Mouse (Mus musculus) MEL (cell line): ENCODE results near the gene Ripor3. TPM values are rescaled to one million over a fixed set of nuclear protein-coding genes. Genes with fewer than 3 reads are reported as not detected.

Experiments
- DNase-seq: peaks from one replicate; pipeline ENCODE4 v3.0.0; 2011; ENCODE audit warnings: low read depth, low spot score
- H3K27ac ChIP-seq: 2 replicates; pipeline ENCODE4 v1.5.1; 2012; ENCODE audit warnings: low read depth, mild to moderate bottlenecking, control low read depth, low read length, moderate library complexity; ENCODE audit not compliant: control insufficient read depth
- H3K27me3 ChIP-seq, 2 experiments: fragments of 150-350 bp in 1 of 2; sonication (generic) in 1 of 2; 2 replicates each; pipeline ENCODE4 v1.6.1; 2012; ENCODE audit warnings: low read length in 2 of 2, mild to moderate bottlenecking in 2 of 2, improper control_type of control experiment in 1 of 2, moderate library complexity in 1 of 2; ENCODE audit not compliant: insufficient read depth in 2 of 2, control insufficient read depth in 1 of 2
- H3K36me3 ChIP-seq, 2 experiments: 2 replicates each; pipeline ENCODE4 v1.6.1; 2012 to 2014; ENCODE audit warnings: low read length in 2 of 2, improper control_type of control experiment in 1 of 2, inconsistent platforms in 1 of 2, mild to moderate bottlenecking in 1 of 2; ENCODE audit not compliant: insufficient read depth in 2 of 2, control insufficient read depth in 1 of 2
- H3K4me1 ChIP-seq, 2 experiments: fragments of 150-350 bp in 1 of 2; sonication (generic) in 1 of 2; 2 replicates each; pipeline ENCODE4 v1.6.1; 2012; ENCODE audit warnings: low read length in 2 of 2, improper control_type of control experiment in 1 of 2, mild to moderate bottlenecking in 1 of 2; ENCODE audit not compliant: insufficient read depth in 2 of 2, control insufficient read depth in 1 of 2
- H3K4me3 ChIP-seq, 2 experiments: fragments of 150-350 bp in 1 of 2; sonication (generic) in 1 of 2; 2 replicates each; pipeline ENCODE4 v1.5.1; 2012; ENCODE audit warnings: low read depth in 2 of 2, low read length in 2 of 2, mild to moderate bottlenecking in 2 of 2, moderate library complexity in 2 of 2, control low read depth in 1 of 2, improper control_type of control experiment in 1 of 2; ENCODE audit not compliant: control insufficient read depth in 1 of 2, insufficient read depth in 1 of 2
- H3K79me2 ChIP-seq: 2 replicates; pipeline ENCODE4 v1.6.1; 2012; ENCODE audit warnings: mild to moderate bottlenecking, low read length, moderate library complexity; ENCODE audit not compliant: control insufficient read depth, poor library complexity, insufficient read depth
- H3K9ac ChIP-seq: 2 replicates; pipeline ENCODE4 v1.6.1; 2012; ENCODE audit warnings: low read depth, mild to moderate bottlenecking, control low read depth, low read length, moderate library complexity; ENCODE audit not compliant: control insufficient read depth, poor library complexity, severe bottlenecking
- H3K9me3 ChIP-seq: fragments of 150-350 bp; sonication (generic); replicated peaks from 2 replicates; pipeline ENCODE4 v1.6.1; 2012; ENCODE audit warnings: mild to moderate bottlenecking, low read length, improper control_type of control experiment, moderate library complexity; ENCODE audit not compliant: insufficient read depth
- BHLHE40 ChIP-seq: IDR thresholded peaks from 2 replicates; pipeline ENCODE4 v1.6.1; 2012; ENCODE audit warnings: low read depth, mild to moderate bottlenecking, inconsistent platforms, low read length, improper control_type of control experiment, borderline replicate concordance
- CHD1 ChIP-seq: IDR thresholded peaks from 2 replicates; pipeline ENCODE4 v1.6.1; 2012; ENCODE audit warnings: low read depth, mild to moderate bottlenecking, inconsistent platforms, low read length, improper control_type of control experiment
- E2F4 ChIP-seq: IDR thresholded peaks from 2 replicates; pipeline ENCODE4 v1.6.1; 2011; ENCODE audit warnings: low read depth, low read length, improper control_type of control experiment, borderline replicate concordance
- EP300 ChIP-seq, 2 experiments: IDR thresholded peaks; 2 replicates each; pipeline ENCODE4 v1.6.1; 2011; ENCODE audit warnings: improper control_type of control experiment in 2 of 2, low read length in 2 of 2, low read depth in 1 of 2, mild to moderate bottlenecking in 1 of 2
- ETS1 ChIP-seq: IDR thresholded peaks from 2 replicates; pipeline ENCODE4 v1.6.1; 2012; ENCODE audit warnings: low read depth, mild to moderate bottlenecking, inconsistent platforms, low read length, improper control_type of control experiment, moderate library complexity
- GABPA ChIP-seq: IDR thresholded peaks from 2 replicates; pipeline ENCODE4 v1.6.1; 2012; ENCODE audit warnings: low read depth, mild to moderate bottlenecking, inconsistent platforms, low read length, improper control_type of control experiment, moderate library complexity
- GATA1 ChIP-seq: IDR thresholded peaks from 2 replicates; pipeline ENCODE4 v1.6.1; 2011; ENCODE audit warnings: low read depth, low read length, improper control_type of control experiment
- HCFC1 ChIP-seq: IDR thresholded peaks from 2 replicates; pipeline ENCODE4 v1.6.1; 2012; ENCODE audit warnings: low read depth, mild to moderate bottlenecking, inconsistent platforms, low read length, improper control_type of control experiment, moderate library complexity
- JUND ChIP-seq: IDR thresholded peaks from 2 replicates; pipeline ENCODE4 v1.6.1; 2011; ENCODE audit warnings: low read depth, mild to moderate bottlenecking, improper control_type of control experiment, low read length
- MAFK ChIP-seq: IDR thresholded peaks from 2 replicates; pipeline ENCODE4 v1.6.1; 2011; ENCODE audit warnings: low read depth, mild to moderate bottlenecking, low read length, improper control_type of control experiment, borderline replicate concordance
- MEF2A ChIP-seq: IDR thresholded peaks from 2 replicates; pipeline ENCODE4 v1.6.1; 2014; ENCODE audit warnings: low read depth, mild to moderate bottlenecking, inconsistent platforms, low read length, improper control_type of control experiment; ENCODE audit not compliant: poor library complexity, insufficient replicate concordance, severe bottlenecking; ENCODE audit errors: extremely low read depth
- MYB ChIP-seq: IDR thresholded peaks from 2 replicates; pipeline ENCODE4 v1.6.1; 2011; ENCODE audit warnings: mild to moderate bottlenecking, low read depth, low read length, improper control_type of control experiment
- MYC ChIP-seq: IDR thresholded peaks from 2 replicates; pipeline ENCODE4 v1.6.1; 2011; ENCODE audit warnings: low read depth, mild to moderate bottlenecking, low read length, improper control_type of control experiment, moderate library complexity
- NRF1 ChIP-seq: IDR thresholded peaks from 2 replicates; pipeline ENCODE4 v1.6.1; 2014; ENCODE audit warnings: low read depth, mild to moderate bottlenecking, inconsistent platforms, low read length, improper control_type of control experiment, moderate library complexity; ENCODE audit not compliant: poor library complexity, insufficient read depth, severe bottlenecking
- POLR2A ChIP-seq, 2 experiments: IDR thresholded peaks; 2 replicates each; pipeline ENCODE4 v1.6.1; 2011 to 2012; ENCODE audit warnings: low read length in 2 of 2, mild to moderate bottlenecking in 2 of 2, control low read depth in 1 of 2, improper control_type of control experiment in 1 of 2, low read depth in 1 of 2, moderate library complexity in 1 of 2; ENCODE audit not compliant: control insufficient read depth in 1 of 2, insufficient read depth in 1 of 2, poor library complexity in 1 of 2
- SIN3A ChIP-seq: IDR thresholded peaks from 2 replicates; pipeline ENCODE4 v1.6.1; 2012; ENCODE audit warnings: low read length, improper control_type of control experiment, inconsistent platforms
- TAL1 ChIP-seq: IDR thresholded peaks from 2 replicates; pipeline ENCODE4 v1.6.1; 2012; ENCODE audit warnings: mild to moderate bottlenecking, inconsistent platforms, low read length, moderate library complexity, mixed read lengths
- TBP ChIP-seq: IDR thresholded peaks from 2 replicates; pipeline ENCODE4 v1.8.0; 2011; ENCODE audit warnings: low read depth, low read length, improper control_type of control experiment
- UBTF ChIP-seq: IDR thresholded peaks from 2 replicates; pipeline ENCODE4 v1.6.1; 2012; ENCODE audit warnings: low read depth, mild to moderate bottlenecking, inconsistent platforms, low read length, improper control_type of control experiment, moderate library complexity, borderline replicate concordance; ENCODE audit not compliant: insufficient read depth
- USF1 ChIP-seq: IDR thresholded peaks from 2 replicates; pipeline ENCODE4 v1.6.1; 2014; ENCODE audit warnings: low read depth, mild to moderate bottlenecking, inconsistent platforms, low read length, improper control_type of control experiment, moderate library complexity
- USF2 ChIP-seq, 2 experiments: IDR thresholded peaks; 2 replicates each; pipeline ENCODE4 v1.6.1; 2011 to 2012; ENCODE audit warnings: improper control_type of control experiment in 2 of 2, low read length in 2 of 2, borderline replicate concordance in 1 of 2, inconsistent platforms in 1 of 2, low read depth in 1 of 2, mild to moderate bottlenecking in 1 of 2; ENCODE audit not compliant: insufficient read depth in 1 of 2
- ZMIZ1 ChIP-seq: IDR thresholded peaks from 2 replicates; pipeline ENCODE4 v1.6.1; 2012; ENCODE audit warnings: low read depth, mild to moderate bottlenecking, inconsistent platforms, low read length, improper control_type of control experiment, moderate library complexity
- ZNF384 ChIP-seq: IDR thresholded peaks from 2 replicates; pipeline ENCODE4 v1.6.1; 2012; ENCODE audit warnings: low read depth, mild to moderate bottlenecking, inconsistent platforms, low read length, improper control_type of control experiment
- polyA plus RNA-seq, 2 experiments: library from polyadenylated mRNA; stranded (reverse) in 1 of 2; unstranded in 1 of 2; fragments of >175 nt in 1 of 2; fragments of >200 nt in 1 of 2; gene quantifications; 2 replicates each; pipeline versions ENCODE4 v1.2.1 to v1.2.4; 2012; ENCODE audit warnings: low replicate concordance in 2 of 2, low read depth in 1 of 2; ENCODE audit not compliant: insufficient read length in 2 of 2, insufficient read depth in 1 of 2, missing spikeins in 1 of 2
- total RNA-seq: library from RNA; depleted of rRNA; stranded (reverse); fragments of 300-350 nt; gene quantifications from 2 replicates; pipeline ENCODE4 v1.2.3, GENCODE M21; 2012

Gene Ripor3
- total and polyA plus RNA-seq, 3 experiments: not detected

DNA sequence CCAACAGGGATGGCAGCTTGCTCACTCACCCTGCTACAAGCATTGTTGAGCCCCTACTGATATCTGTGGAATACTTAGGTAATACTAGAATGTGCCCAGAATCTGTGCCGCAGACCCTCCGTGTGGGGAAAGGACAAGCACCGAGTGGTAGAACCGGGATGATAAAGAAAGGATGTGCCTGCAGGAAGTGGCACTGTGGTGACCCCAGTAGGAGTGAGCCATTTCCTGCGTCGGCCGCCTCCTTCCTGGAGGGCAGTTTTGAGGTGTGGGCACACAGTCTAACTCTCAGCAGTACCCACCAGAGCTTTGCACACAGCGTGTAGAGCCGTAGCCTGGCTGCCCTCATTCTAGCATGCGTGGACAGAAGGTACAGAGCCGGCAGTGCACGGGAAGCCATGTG is 34.7 kb downstream of the Ripor3 start:
- H3K9me3 ChIP-seq: no peaks in the 10 kb centered on the region
- no peaks in the 10 kb centered on the region for H3K4me1 ChIP-seq
- TF ChIP-seq MYB (no peak), HCFC1 (no peak), USF1 (no peak), ETS1 (no peak), NRF1 (no peak), EP300 (IDR thresholded peaks at IDR 0.05; ENCODE audit: low read depth in 1 of 2, low read length in 2 of 2) (no peak), BHLHE40 (no peak), SIN3A (no peak), ZMIZ1 (no peak), MEF2A (no peak), TAL1 (no peak), E2F4 (no peak)
- TF ChIP-seq, all 39 proteins: peak for 0
- no peak overlapping the region for H3K9ac ChIP-seq
- H3K4me3 ChIP-seq: no peak overlapping the region
- no peaks in the 10 kb centered on the region for H3K79me2 ChIP-seq
- no peak for DNase-seq
- H3K27ac ChIP-seq: no peak overlapping the region
- peaks cover 0 to 2% of the 10 kb centered on the region in 2 experiments; a peak in 2 of 4 replicates for H3K36me3 ChIP-seq
- no peaks in the 10 kb centered on the region for H3K27me3 ChIP-seq

DNA sequence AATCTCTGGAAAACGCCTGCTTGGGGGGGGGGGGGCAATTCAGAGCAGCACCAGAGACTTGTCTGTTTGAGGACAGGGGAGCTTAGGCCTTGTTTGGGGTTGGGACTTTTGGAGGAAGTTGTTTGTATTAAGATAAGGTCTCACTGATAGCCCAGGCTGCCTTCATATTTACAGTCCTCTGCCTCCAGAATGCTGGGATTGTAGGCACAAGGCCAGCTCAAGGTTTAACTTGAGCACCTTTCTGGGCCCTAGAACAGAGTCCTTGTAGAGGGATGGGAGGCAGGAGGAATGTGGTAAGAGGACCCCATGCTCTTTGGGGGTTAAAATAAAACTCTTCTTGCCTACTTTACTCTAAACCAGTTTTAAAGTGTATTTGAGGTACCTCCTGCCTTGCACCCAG is 37.6 kb downstream of the Ripor3 start:
- H3K79me2 ChIP-seq: no peaks in the 10 kb centered on the region
- peaks cover 0 to 2% of the 10 kb centered on the region in 2 experiments; a peak in 3 of 4 replicates for H3K36me3 ChIP-seq
- H3K9me3 ChIP-seq: no peaks in the 10 kb centered on the region
- H3K27me3 ChIP-seq: no peaks in the 10 kb centered on the region
- H3K4me1 ChIP-seq: no peaks in the 10 kb centered on the region
- TF ChIP-seq USF1: no peak
- TF ChIP-seq GATA1: 0 out of 2 replicates have a peak, but pooled peaks have one; percentile 12
- H3K27ac ChIP-seq: no peak overlapping the region
- DNase-seq: no peak
- H3K4me3 ChIP-seq: no peak overlapping the region
- no peak overlapping the region for H3K9ac ChIP-seq

DNA sequence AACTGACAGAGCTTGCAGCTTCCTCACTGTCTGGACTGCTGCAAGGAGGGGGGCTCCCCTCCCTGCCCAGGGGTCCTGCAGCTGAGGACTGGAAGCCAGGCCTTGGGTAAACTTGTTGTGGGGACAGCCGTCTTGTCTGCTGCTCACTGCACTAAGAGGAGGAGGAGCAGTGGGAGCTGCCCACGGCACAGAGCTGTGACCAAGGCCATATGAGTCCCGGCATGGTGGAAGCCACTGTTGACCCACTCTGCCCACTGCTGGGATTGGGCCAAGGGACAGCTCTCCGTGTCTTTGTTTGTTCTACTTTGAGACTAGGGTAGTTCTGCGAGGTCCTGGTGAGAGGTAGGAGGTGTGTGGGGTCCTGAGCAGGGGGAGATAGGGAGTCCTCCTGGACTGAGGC is 38.3 kb downstream of the Ripor3 start:
- no peaks in the 10 kb centered on the region for H3K27me3 ChIP-seq
- no peak overlapping the region for H3K4me3 ChIP-seq
- no peaks in the 10 kb centered on the region for H3K4me1 ChIP-seq
- DNase-seq: no peak
- H3K27ac ChIP-seq: no peak overlapping the region
- H3K9me3 ChIP-seq: no peaks in the 10 kb centered on the region
- H3K9ac ChIP-seq: no peak overlapping the region
- peaks cover 0 to 2% of the 10 kb centered on the region in 2 experiments; a peak in 3 of 4 replicates for H3K36me3 ChIP-seq
- no peaks in the 10 kb centered on the region for H3K79me2 ChIP-seq
- TF ChIP-seq MYB (no peak), ZMIZ1 (no peak), UBTF (no peak), CHD1 (no peak), ETS1 (no peak), MAFK (no peak), TBP (no peak), SIN3A (no peak), USF2 (IDR thresholded peaks at IDR 0.05; ENCODE audit: borderline replicate concordance in 1 of 2, insufficient read depth in 1 of 2, low read depth in 1 of 2, low read length in 2 of 2) (no peak), BHLHE40 (no peak), POLR2A (IDR thresholded peaks at IDR 0.05; ENCODE audit: control insufficient read depth in 1 of 2, insufficient read depth in 1 of 2, low read depth in 1 of 2, low read length in 2 of 2, poor library complexity in 1 of 2) (no peak), JUND (no peak), ZNF384 (no peak), MYC (no peak), NRF1 (no peak), EP300 (IDR thresholded peaks at IDR 0.05; ENCODE audit: low read depth in 1 of 2, low read length in 2 of 2) (no peak), HCFC1 (no peak), GABPA (no peak)
